Mouse (Mus musculus) CH12.LX (cell line): Measurements from ENCODE around the gene Folr2.

Experiments
- BHLHE40 ChIP-seq: IDR thresholded peaks from 2 replicates; pipeline ENCODE4 v1.6.1; 2011; ENCODE audit warnings: mild to moderate bottlenecking, low read depth, low read length, improper control_type of control experiment
- CTCF ChIP-seq, 2 experiments: IDR thresholded peaks in 1 of 2; conservative IDR thresholded peaks in 1 of 2; 2 replicates each; pipeline ENCODE4 v1.5.1; 2011 to 2012; ENCODE audit warnings: low read depth in 2 of 2, low read length in 2 of 2, improper control_type of control experiment in 1 of 2, inconsistent platforms in 1 of 2, mild to moderate bottlenecking in 1 of 2, moderate library complexity in 1 of 2
- EP300 ChIP-seq: IDR thresholded peaks from 2 replicates; pipeline ENCODE4 v1.6.1; 2011; ENCODE audit warnings: low read length, improper control_type of control experiment
- ETS1 ChIP-seq: conservative IDR thresholded peaks from 2 replicates; pipeline ENCODE4 v1.6.1; 2012; ENCODE audit warnings: low read depth, mild to moderate bottlenecking, inconsistent platforms, low read length, improper control_type of control experiment, moderate library complexity
- MAFK ChIP-seq: IDR thresholded peaks from 2 replicates; pipeline ENCODE4 v1.6.1; 2011; ENCODE audit warnings: low read length, improper control_type of control experiment; ENCODE audit not compliant: insufficient replicate concordance
- MYC ChIP-seq: IDR thresholded peaks from 2 replicates; pipeline ENCODE4 v1.6.1; 2011; ENCODE audit warnings: low read depth, mild to moderate bottlenecking, improper control_type of control experiment, low read length
- POLR2A ChIP-seq: IDR thresholded peaks from 2 replicates; pipeline ENCODE4 v1.6.1; 2011; ENCODE audit warnings: low read depth, mild to moderate bottlenecking, improper control_type of control experiment, low read length
- SMC3 ChIP-seq: IDR thresholded peaks from 2 replicates; pipeline ENCODE4 v1.6.1; 2011; ENCODE audit warnings: low read depth, low read length, improper control_type of control experiment
- TCF12 ChIP-seq: IDR thresholded peaks from 2 replicates; pipeline ENCODE4 v1.6.1; 2014; ENCODE audit warnings: low read depth, mild to moderate bottlenecking, inconsistent platforms, low read length, improper control_type of control experiment

DNA sequence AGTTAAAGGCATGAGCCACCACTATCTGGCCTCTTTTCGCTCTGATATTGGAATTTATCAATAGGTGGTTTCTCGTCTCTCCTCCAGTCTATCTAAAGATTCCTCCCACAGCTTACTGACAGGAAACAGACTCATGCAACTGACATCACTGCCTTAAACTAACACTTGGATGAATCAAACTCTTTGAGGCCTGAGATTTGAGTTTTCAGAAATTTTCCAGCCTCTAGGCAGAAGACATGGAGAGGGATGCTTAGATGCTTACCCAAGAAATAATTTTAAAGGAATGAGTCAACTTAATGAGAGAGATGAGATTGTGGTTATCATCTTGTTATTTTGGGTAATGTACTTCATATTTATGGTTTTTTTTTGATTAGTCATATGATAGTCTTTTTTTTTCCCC lies 3.2 kb downstream of the Folr2 start:
- no peak for TF ChIP-seq EP300
- TF ChIP-seq POLR2A = no peak
- TF ChIP-seq SMC3 = no peak
- TF ChIP-seq MAFK = no peak
- no peak for TF ChIP-seq TCF12
- no peak for TF ChIP-seq CTCF (conservative IDR thresholded peaks at IDR 0.05 in 1 of 2, IDR thresholded peaks at IDR 0.05 in 1 of 2; ENCODE audit: low read depth in 2 of 2, low read length in 2 of 2)
- no peak for TF ChIP-seq ETS1
- no peak for TF ChIP-seq BHLHE40
- no peak for TF ChIP-seq MYC
